Mouse (Mus musculus): Measurements from ENCODE around the gene Dus4l.

The Dus4l gene

GRCm38 (mm10) chr12:31592011-31592410, 62.6 kb downstream of the Dus4l start:
- DNase-seq (ENCODE audit: extremely low spot score), result no peak
